Mouse (Mus musculus) MEL (cell line): ENCODE measurements around the gene Dnajc30.

ENCODE experiments used
- CHD1 ChIP-seq: IDR thresholded peaks from 2 replicates; pipeline ENCODE4 v1.6.1; 2012; ENCODE audit warnings: low read depth, mild to moderate bottlenecking, inconsistent platforms, low read length, improper control_type of control experiment
- MAX ChIP-seq: IDR thresholded peaks from 2 replicates; pipeline ENCODE4 v1.6.1; 2011; ENCODE audit warnings: low read length, improper control_type of control experiment
- MXI1 ChIP-seq: IDR thresholded peaks from 2 replicates; pipeline ENCODE4 v1.6.1; 2011; ENCODE audit warnings: mild to moderate bottlenecking, low read depth, low read length, improper control_type of control experiment
- NELFE ChIP-seq: IDR thresholded peaks from 2 replicates; pipeline ENCODE4 v1.6.1; 2011; ENCODE audit warnings: low read depth, low read length, improper control_type of control experiment

DNA sequence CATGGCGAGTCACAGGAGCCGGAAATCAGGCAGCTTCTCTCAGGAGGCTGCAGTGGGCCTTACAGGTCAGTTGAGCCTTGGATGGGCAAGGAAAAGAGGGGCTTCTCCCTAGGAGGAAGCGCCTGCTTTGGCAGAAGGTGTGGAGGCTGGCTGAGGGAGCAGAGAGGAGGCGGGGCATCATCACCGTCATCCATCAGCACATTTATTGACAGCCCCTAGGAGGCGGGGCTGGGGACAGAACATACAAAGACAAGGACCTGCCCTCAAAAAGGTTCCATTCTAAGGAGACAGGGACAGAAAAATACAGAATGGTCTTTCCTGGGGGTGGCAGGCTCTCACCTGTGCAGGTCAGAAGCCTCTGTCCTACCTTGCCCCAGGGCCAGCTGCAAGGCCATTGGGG lies 8.7 kb downstream of the Dnajc30 start:
- TF ChIP-seq NELFE (no peak), MXI1 (no peak), MAX (no peak), CHD1 (no peak)
